Mouse (Mus musculus): ENCODE measurements around the gene Adra1b. TPM values are rescaled to one million over a fixed set of nuclear protein-coding genes. Genes with fewer than 3 reads are reported as not detected.

The Adra1b gene
- polyA plus RNA-seq, 1 experiment = 4.0 TPM

DNA sequence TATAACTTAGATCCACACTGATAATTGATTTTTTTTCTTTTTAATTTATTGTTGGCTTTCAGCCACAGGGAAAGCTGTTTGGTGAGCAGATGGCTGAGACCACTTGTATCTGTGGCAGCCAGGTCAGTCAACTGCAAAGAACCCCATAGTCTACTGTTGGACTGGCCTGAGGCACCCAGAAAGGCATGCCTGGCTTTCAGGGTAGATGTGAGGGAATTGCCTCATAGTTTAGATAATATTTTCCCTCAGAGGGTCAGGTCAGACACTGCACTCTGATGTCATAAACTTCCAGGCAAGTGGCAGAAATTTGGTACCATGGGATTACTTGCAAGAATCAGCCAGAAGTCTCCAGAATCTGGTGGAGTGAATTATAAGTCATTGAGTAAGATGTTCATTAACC, 16.5 kb downstream of the Adra1b start:
- DNase-seq (ENCODE audit: low read depth in 1 of 2, low spot score in 2 of 2) = no peak
- Histone ChIP-seq H3K4me1 (ENCODE audit: control insufficient read depth, insufficient read depth, insufficient read length) (no peaks in the 10 kb centered on the region), H3K36me3 (ENCODE audit: control insufficient read depth, insufficient read depth, low read length) (no peaks in the 10 kb centered on the region), H3K27ac (ENCODE audit: insufficient read depth, low read length) (no peak overlapping the region), H3K4me3 (ENCODE audit: extremely low read depth, insufficient read depth, insufficient read length) (no peak overlapping the region), H3K27me3 (ENCODE audit: control insufficient read depth, insufficient read depth, low read length) (no peaks in the 10 kb centered on the region)
- TF ChIP-seq POLR2A (IDR thresholded peaks at IDR 0.05; ENCODE audit: low read depth, low read length) (no peak), CTCF (IDR thresholded peaks at IDR 0.05; ENCODE audit: extremely low read depth, insufficient read depth, insufficient read length, insufficient replicate concordance) (no peak)

DNA sequence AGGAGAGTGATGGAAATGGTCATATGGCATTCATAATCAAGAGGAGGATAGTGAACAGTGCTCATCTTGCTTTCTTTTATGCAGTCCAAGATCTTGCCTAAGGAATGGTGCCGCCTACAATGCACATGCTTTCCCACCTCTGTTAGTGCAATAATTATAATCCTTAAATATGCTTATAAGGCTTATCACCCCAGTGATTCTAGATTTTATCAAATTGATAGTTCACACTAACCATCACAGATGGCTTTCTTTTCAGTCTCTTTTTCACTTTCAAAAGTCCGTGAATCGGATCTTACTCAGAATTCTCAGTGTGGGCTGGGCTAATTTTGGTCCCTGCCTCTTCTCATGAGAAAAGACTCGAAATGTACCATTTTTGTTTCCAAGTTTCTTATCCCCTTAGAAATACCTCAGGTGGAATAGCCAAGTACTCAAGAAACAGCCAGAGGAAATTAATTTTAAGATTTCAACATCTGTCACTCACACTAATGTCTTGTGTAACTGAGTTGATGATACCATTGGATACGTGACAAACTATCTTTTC, 17.3 kb downstream of the Adra1b start:
- Histone ChIP-seq H3K27ac (ENCODE audit: insufficient read depth, low read length) (no peak overlapping the region), H3K4me1 (ENCODE audit: control insufficient read depth, insufficient read depth, insufficient read length) (no peaks in the 10 kb centered on the region), H3K4me3 (ENCODE audit: extremely low read depth, insufficient read depth, insufficient read length) (no peak overlapping the region), H3K27me3 (ENCODE audit: control insufficient read depth, insufficient read depth, low read length) (no peaks in the 10 kb centered on the region), H3K36me3 (ENCODE audit: control insufficient read depth, insufficient read depth, low read length) (no peaks in the 10 kb centered on the region)
- no peak for DNase-seq (ENCODE audit: low read depth in 1 of 2, low spot score in 2 of 2)
- 88% methylated on average over 5 of the region's 5 CpGs for WGBS
- TF ChIP-seq POLR2A (IDR thresholded peaks at IDR 0.05; ENCODE audit: low read depth, low read length) (no peak), CTCF (IDR thresholded peaks at IDR 0.05; ENCODE audit: extremely low read depth, insufficient read depth, insufficient read length, insufficient replicate concordance) (no peak)

- 73% methylated on average over 5 of the region's 5 CpGs for WGBS
- Histone ChIP-seq H3K4me1 (ENCODE audit: control insufficient read depth, insufficient read depth, insufficient read length) (no peaks in the 10 kb centered on the region), H3K27me3 (ENCODE audit: control insufficient read depth, insufficient read depth, low read length) (no peaks in the 10 kb centered on the region), H3K27ac (ENCODE audit: insufficient read depth, low read length) (no peak overlapping the region), H3K4me3 (ENCODE audit: extremely low read depth, insufficient read depth, insufficient read length) (no peak overlapping the region), H3K36me3 (ENCODE audit: control insufficient read depth, insufficient read depth, low read length) (no peaks in the 10 kb centered on the region)
- no peak for DNase-seq (ENCODE audit: low read depth in 1 of 2, low spot score in 2 of 2)
- TF ChIP-seq POLR2A (IDR thresholded peaks at IDR 0.05; ENCODE audit: low read depth, low read length) (no peak), CTCF (IDR thresholded peaks at IDR 0.05; ENCODE audit: extremely low read depth, insufficient read depth, insufficient read length, insufficient replicate concordance) (no peak)
Observed at GRCm38 (mm10) chr11:43877211-43877610, 23.8 kb downstream of the Adra1b start.

DNA sequence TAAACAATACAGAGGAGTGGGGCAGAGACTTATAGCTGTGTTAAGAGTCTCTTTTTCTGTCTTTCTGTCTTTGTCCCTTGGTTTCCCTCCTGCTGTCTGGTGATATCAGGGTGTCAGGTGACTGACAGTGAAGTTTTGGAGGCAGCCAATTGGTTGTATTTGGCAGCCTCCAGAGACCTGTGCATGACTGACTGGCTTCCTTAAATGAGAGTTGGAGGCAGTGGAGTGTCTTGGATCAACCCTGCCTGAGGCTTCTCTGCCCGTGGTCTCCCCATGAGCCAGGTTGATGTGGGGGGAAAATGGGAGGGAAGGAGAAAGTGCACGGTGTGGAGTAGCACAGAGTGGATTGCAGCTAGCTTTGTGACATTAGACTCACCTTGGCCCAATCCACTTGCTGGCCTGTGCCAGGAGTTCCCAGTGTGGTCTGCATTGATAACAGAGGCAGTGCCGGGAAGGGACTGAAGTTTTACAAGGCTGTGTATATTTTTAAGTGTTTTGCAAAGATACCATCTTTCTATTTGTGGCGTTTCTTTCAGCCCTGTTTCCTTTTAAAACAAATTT, 33.2 kb downstream of the Adra1b start:
- H3K27me3 ChIP-seq (ENCODE audit: control insufficient read depth, insufficient read depth, low read length) = no peaks in the 10 kb centered on the region
- no peak overlapping the region for H3K4me3 ChIP-seq (ENCODE audit: extremely low read depth, insufficient read depth, insufficient read length)
- no peaks in the 10 kb centered on the region for H3K4me1 ChIP-seq (ENCODE audit: control insufficient read depth, insufficient read depth, insufficient read length)
- no peak for DNase-seq (ENCODE audit: low read depth in 1 of 2, low spot score in 2 of 2)
- H3K27ac ChIP-seq (ENCODE audit: insufficient read depth, low read length) = no peak overlapping the region
- 57% methylated on average over 4 of the region's 4 CpGs for WGBS
- no peaks in the 10 kb centered on the region for H3K36me3 ChIP-seq (ENCODE audit: control insufficient read depth, insufficient read depth, low read length)
- TF ChIP-seq CTCF (IDR thresholded peaks at IDR 0.05; ENCODE audit: extremely low read depth, insufficient read depth, insufficient read length, insufficient replicate concordance) (no peak), POLR2A (IDR thresholded peaks at IDR 0.05; ENCODE audit: low read depth, low read length) (no peak)

DNA sequence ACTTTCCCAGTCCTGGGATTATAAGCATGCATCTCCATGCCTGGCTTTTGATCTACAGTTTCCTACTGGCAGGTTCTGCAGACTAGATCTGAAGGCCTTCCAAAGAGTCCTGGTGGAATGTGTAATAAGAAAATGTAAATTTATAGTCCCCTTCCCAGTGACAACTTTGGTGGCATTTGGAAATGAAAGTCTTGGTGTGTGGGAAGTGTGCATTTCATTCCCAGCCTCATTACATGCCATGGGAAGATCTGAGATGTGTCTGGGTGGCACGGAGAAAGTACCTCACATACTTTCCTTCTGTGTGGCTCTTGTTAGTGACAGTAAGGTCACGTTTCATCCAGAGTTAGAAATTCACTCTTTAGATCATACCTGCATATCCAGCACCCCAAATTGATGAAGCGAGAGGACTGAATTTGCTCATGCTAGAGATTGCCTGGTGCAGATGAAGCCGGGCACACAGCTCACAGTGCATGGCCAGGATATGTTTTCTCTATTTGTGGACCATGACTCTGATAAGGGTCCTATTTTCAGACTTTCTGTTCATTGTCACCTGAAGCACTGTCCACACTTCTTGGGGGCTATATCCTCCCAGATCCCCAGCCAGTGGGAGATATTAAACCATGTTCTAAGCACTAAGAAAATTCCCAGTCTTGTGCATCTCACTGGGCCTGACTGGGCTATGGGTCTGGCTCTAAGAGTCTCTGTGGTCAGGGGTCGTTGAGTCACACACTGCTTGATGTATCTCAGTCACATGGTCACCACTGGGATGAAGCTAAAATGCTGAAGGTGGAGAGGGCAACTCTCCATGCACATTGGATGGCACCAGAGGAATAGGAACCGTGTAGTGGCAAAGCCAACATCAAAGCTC, 35.5 kb downstream of the Adra1b start:
- no peak overlapping the region for H3K4me3 ChIP-seq (ENCODE audit: extremely low read depth, insufficient read depth, insufficient read length)
- H3K27me3 ChIP-seq (ENCODE audit: control insufficient read depth, insufficient read depth, low read length) = no peaks in the 10 kb centered on the region
- DNase-seq (ENCODE audit: low read depth in 1 of 2, low spot score in 2 of 2) = no peak
- 76% methylated on average over 6 of the region's 6 CpGs for WGBS
- no peaks in the 10 kb centered on the region for H3K36me3 ChIP-seq (ENCODE audit: control insufficient read depth, insufficient read depth, low read length)
- H3K4me1 ChIP-seq (ENCODE audit: control insufficient read depth, insufficient read depth, insufficient read length) = no peaks in the 10 kb centered on the region
- H3K27ac ChIP-seq (ENCODE audit: insufficient read depth, low read length) = no peak overlapping the region
- TF ChIP-seq CTCF (IDR thresholded peaks at IDR 0.05; ENCODE audit: extremely low read depth, insufficient read depth, insufficient read length, insufficient replicate concordance) = no peak

- H3K4me1 ChIP-seq (ENCODE audit: control insufficient read depth, insufficient read depth, insufficient read length) = no peaks in the 10 kb centered on the region
- H3K27me3 ChIP-seq (ENCODE audit: control insufficient read depth, insufficient read depth, low read length) = no peaks in the 10 kb centered on the region
- no peak for DNase-seq (ENCODE audit: low read depth in 1 of 2, low spot score in 2 of 2)
- TF ChIP-seq CTCF (IDR thresholded peaks at IDR 0.05; ENCODE audit: extremely low read depth, insufficient read depth, insufficient read length, insufficient replicate concordance) (no peak), POLR2A (IDR thresholded peaks at IDR 0.05; ENCODE audit: low read depth, low read length) (no peak)
- no peak overlapping the region for H3K4me3 ChIP-seq (ENCODE audit: extremely low read depth, insufficient read depth, insufficient read length)
- H3K27ac ChIP-seq (ENCODE audit: insufficient read depth, low read length) = no peak overlapping the region
- H3K36me3 ChIP-seq (ENCODE audit: control insufficient read depth, insufficient read depth, low read length) = no peaks in the 10 kb centered on the region
- 90% methylated on average over 6 of the region's 6 CpGs for WGBS
Observed at GRCm38 (mm10) chr11:43853046-43853445, 48.0 kb downstream of the Adra1b start.

DNA sequence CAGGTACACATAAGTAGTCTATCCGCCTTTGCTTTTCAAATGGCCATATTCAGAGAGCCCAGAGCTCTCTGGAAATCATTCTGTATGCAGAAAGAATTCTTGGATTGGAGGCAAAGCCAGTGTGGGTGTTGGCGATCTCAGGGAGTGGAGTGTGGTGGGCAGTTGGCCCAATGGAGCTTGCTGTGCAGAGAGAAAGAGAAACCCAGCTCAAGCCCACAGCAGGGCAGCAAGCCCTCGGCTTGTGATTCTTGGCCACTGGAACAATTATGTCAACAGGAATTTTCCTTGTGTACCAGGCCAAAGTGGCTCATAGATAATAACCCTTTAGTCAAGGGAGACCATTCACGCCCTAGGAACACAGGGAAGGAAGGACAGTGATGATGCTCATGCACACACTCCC, 53.0 kb downstream of the Adra1b start:
- TF ChIP-seq CTCF (IDR thresholded peaks at IDR 0.05; ENCODE audit: extremely low read depth, insufficient read depth, insufficient read length, insufficient replicate concordance) (no peak), POLR2A (IDR thresholded peaks at IDR 0.05; ENCODE audit: low read depth, low read length) (no peak)
- WGBS = 83% methylated on average over 4 of the region's 4 CpGs

More for the DNA sequence above, 53.0 kb downstream of the Adra1b start:
- Histone ChIP-seq H3K4me3 (ENCODE audit: extremely low read depth, insufficient read depth, insufficient read length) (no peak overlapping the region), H3K27me3 (ENCODE audit: control insufficient read depth, insufficient read depth, low read length) (no peaks in the 10 kb centered on the region), H3K36me3 (ENCODE audit: control insufficient read depth, insufficient read depth, low read length) (no peaks in the 10 kb centered on the region), H3K27ac (ENCODE audit: insufficient read depth, low read length) (no peak overlapping the region), H3K4me1 (ENCODE audit: control insufficient read depth, insufficient read depth, insufficient read length) (no peaks in the 10 kb centered on the region)
- no peak for DNase-seq (ENCODE audit: low read depth in 1 of 2, low spot score in 2 of 2)
